Comparison of ENCODE assay signal across 7 mouse cellular contexts in genomic region chr6:29985058-29985498, GRCm38 (mm10).
A peak's percentile ranks its signal among the peaks of the same experiment; 100 is the strongest.
DNase-seq lines count a peak whose midpoint lies in the region; ATAC-seq lines count a peak whose summit lies in the region.

No protein-coding gene starts in this region.

- peak overlapping the region; percentile 72 for H3K27ac ChIP-seq in embryonic facial prominence, embryonic 10.5 days (replicated peaks)
- H3K27ac ChIP-seq in intestine, embryonic 15.5 days, result 0 out of 2 replicates have a peak overlapping the region, but pooled peaks have one; percentile 29
- H3K27ac ChIP-seq in limb, embryonic 10.5 days, result peak overlapping the region; percentile 78
- no peak overlapping the region for H3K27ac ChIP-seq in midbrain, embryonic 12.5 days (replicated peaks)

- peaks cover 11% of the 10 kb centered on the region for H3K4me1 ChIP-seq in embryonic facial prominence, embryonic 10.5 days
- 0 out of 2 replicates have a peak, but pooled peaks cover 8% of the 10 kb centered on the region for H3K4me1 ChIP-seq in intestine, embryonic 15.5 days (replicated peaks)
- peaks cover 15% of the 10 kb centered on the region for H3K4me1 ChIP-seq in limb, embryonic 10.5 days
- H3K4me1 ChIP-seq in midbrain, embryonic 12.5 days, result no peaks in the 10 kb centered on the region; the same call in 1 of the 2 replicates

- under 1% methylated on average over 37 of the region's 37 CpGs for WGBS in embryonic facial prominence, embryonic 10.5 days
- WGBS in intestine, embryonic 15.5 days, result under 1% methylated on average over 37 of the region's 37 CpGs
- WGBS in limb, embryonic 10.5 days, result under 1% methylated on average over 37 of the region's 37 CpGs
- under 1% methylated on average over 37 of the region's 37 CpGs for WGBS in midbrain, embryonic 12.5 days

- H3K4me3 ChIP-seq in embryonic facial prominence, embryonic 10.5 days, result peak overlapping the region; percentile 68
- peak overlapping the region; percentile 47 for H3K4me3 ChIP-seq in intestine, embryonic 15.5 days (replicated peaks)
- H3K4me3 ChIP-seq in limb, embryonic 10.5 days, result peak overlapping the region; percentile 68
- peak overlapping the region; percentile 51 for H3K4me3 ChIP-seq in midbrain, embryonic 12.5 days

- peaks cover 18% of the 10 kb centered on the region for H3K27me3 ChIP-seq in embryonic facial prominence, embryonic 10.5 days (replicated peaks; ENCODE audit: low read depth, poor library complexity, severe bottlenecking)
- no peaks in the 10 kb centered on the region for H3K27me3 ChIP-seq in intestine, embryonic 15.5 days (replicated peaks)
- H3K27me3 ChIP-seq in limb, embryonic 10.5 days (ENCODE audit: low read depth, poor library complexity, severe bottlenecking), result peaks cover 20% of the 10 kb centered on the region
- peaks cover 22% of the 10 kb centered on the region for H3K27me3 ChIP-seq in midbrain, embryonic 12.5 days

- H3K9ac ChIP-seq in intestine, embryonic 15.5 days, result peak overlapping the region; percentile 45
- H3K9ac ChIP-seq in midbrain, embryonic 12.5 days (replicated peaks), result peak overlapping the region; percentile 60

- DNase-seq in adrenal gland, postnatal 10 days, result peak; percentile 90
- peak; percentile 80 for DNase-seq in embryonic facial prominence, embryonic 10.5 days (ENCODE audit: low spot score)
- peak; percentile 72 to 82 for DNase-seq in gastrocnemius, postnatal 4 days (ENCODE audit: low spot score in 2 of 2)
- DNase-seq in limb, embryonic 10.5 days (ENCODE audit: low spot score), result peak; percentile 81
- DNase-seq in spleen, adult 12 weeks (ENCODE audit: low spot score), result peak; percentile 76

- H3K9me3 ChIP-seq in embryonic facial prominence, embryonic 10.5 days, result no peaks in the 10 kb centered on the region
- no peaks in the 10 kb centered on the region for H3K9me3 ChIP-seq in intestine, embryonic 15.5 days
- no peaks in the 10 kb centered on the region; the same call in 1 of the 2 replicates for H3K9me3 ChIP-seq in limb, embryonic 10.5 days (replicated peaks)
- no peaks in the 10 kb centered on the region for H3K9me3 ChIP-seq in midbrain, embryonic 12.5 days

- no peaks in the 10 kb centered on the region for H3K36me3 ChIP-seq in embryonic facial prominence, embryonic 10.5 days (replicated peaks)
- no peaks in the 10 kb centered on the region for H3K36me3 ChIP-seq in intestine, embryonic 15.5 days
- H3K36me3 ChIP-seq in limb, embryonic 10.5 days, result no peaks in the 10 kb centered on the region
- H3K36me3 ChIP-seq in midbrain, embryonic 12.5 days, result no peaks in the 10 kb centered on the region

- H3K4me2 ChIP-seq in intestine, embryonic 15.5 days (replicated peaks), result peak overlapping the region; percentile 89
- H3K4me2 ChIP-seq in midbrain, embryonic 12.5 days (replicated peaks), result peak overlapping the region; percentile 86

- peak; percentile 91 for ATAC-seq in intestine, embryonic 15.5 days
- ATAC-seq in midbrain, embryonic 12.5 days (ENCODE audit: low FRiP score, low read depth), result peak; percentile 77
